Mouse (Mus musculus): ENCODE measurements around the gene Fap. TPM values are rescaled to one million over a fixed set of nuclear protein-coding genes. Genes with fewer than 3 reads are reported as not detected.

Gene Fap
- polyA plus RNA-seq, 1 experiment from 2014 or later: 0.96 TPM

- no peak for ATAC-seq (ENCODE audit: low FRiP score, low TSS enrichment)
- Histone ChIP-seq H3K9ac (replicated peaks; ENCODE audit: low read length) (no peak overlapping the region), H3K36me3 (ENCODE audit: control insufficient read depth, insufficient read depth, low read length) (no peaks in the 10 kb centered on the region), H3K4me3 (replicated peaks; ENCODE audit: low read depth, low read length) (no peak overlapping the region), H3K4me2 (ENCODE audit: low read length) (no peak overlapping the region), H3K27ac (replicated peaks; ENCODE audit: low read depth, low read length) (no peak overlapping the region), H3K4me1 (ENCODE audit: control insufficient read depth, insufficient read depth, low read length) (no peaks in the 10 kb centered on the region), H3K27me3 (ENCODE audit: control insufficient read depth, insufficient read depth, low read length) (no peaks in the 10 kb centered on the region), H3K9me3 (ENCODE audit: control insufficient read depth, low read length) (no peaks in the 10 kb centered on the region)
- whole genome bisulfite sequencing: 91% methylated on average over 12 of the region's 12 CpGs
- DNase-seq: no peak
Observed at GRCm38 (mm10) chr2:62460815-62461450, 112.9 kb downstream of the Fap start.

- 88% methylated on average over 7 of the region's 7 CpGs for WGBS
- H3K9me3 ChIP-seq (ENCODE audit: control insufficient read depth, low read length): no peaks in the 10 kb centered on the region
- no peak for ATAC-seq (ENCODE audit: low FRiP score, low TSS enrichment)
Observed at GRCm38 (mm10) chr2:62460231-62460710, 113.6 kb downstream of the Fap start.

GRCm38 (mm10) chr2:62459241-62460174, 114.4 kb downstream of the Fap start:
- no peak overlapping the region for H3K4me2 ChIP-seq (ENCODE audit: low read length)
- DNase-seq (no peak), ATAC-seq (ENCODE audit: low FRiP score, low TSS enrichment) (no peak)
- H3K27me3 ChIP-seq (ENCODE audit: control insufficient read depth, insufficient read depth, low read length): no peaks in the 10 kb centered on the region
- no peak overlapping the region for H3K27ac ChIP-seq (replicated peaks; ENCODE audit: low read depth, low read length)
- H3K4me3 ChIP-seq (replicated peaks; ENCODE audit: low read depth, low read length): no peak overlapping the region
- no peaks in the 10 kb centered on the region for H3K9me3 ChIP-seq (ENCODE audit: control insufficient read depth, low read length)
- H3K4me1 ChIP-seq (ENCODE audit: control insufficient read depth, insufficient read depth, low read length): no peaks in the 10 kb centered on the region
- no peaks in the 10 kb centered on the region for H3K36me3 ChIP-seq (ENCODE audit: control insufficient read depth, insufficient read depth, low read length)
- 73% methylated on average over 18 of the region's 18 CpGs for WGBS
- no peak overlapping the region for H3K9ac ChIP-seq (replicated peaks; ENCODE audit: low read length)

More at GRCm38 (mm10) chr2:62460231-62460710, 113.6 kb downstream of the Fap start:
- Histone ChIP-seq H3K4me2 (ENCODE audit: low read length) (no peak overlapping the region), H3K36me3 (ENCODE audit: control insufficient read depth, insufficient read depth, low read length) (no peaks in the 10 kb centered on the region), H3K4me3 (replicated peaks; ENCODE audit: low read depth, low read length) (no peak overlapping the region), H3K9ac (replicated peaks; ENCODE audit: low read length) (no peak overlapping the region), H3K27me3 (ENCODE audit: control insufficient read depth, insufficient read depth, low read length) (no peaks in the 10 kb centered on the region), H3K27ac (replicated peaks; ENCODE audit: low read depth, low read length) (no peak overlapping the region), H3K4me1 (ENCODE audit: control insufficient read depth, insufficient read depth, low read length) (no peaks in the 10 kb centered on the region)
- DNase-seq: no peak

- H3K4me1 ChIP-seq (ENCODE audit: control insufficient read depth, insufficient read depth, low read length): no peaks in the 10 kb centered on the region
- ATAC-seq (ENCODE audit: low FRiP score, low TSS enrichment): no peak
- H3K27ac ChIP-seq (replicated peaks; ENCODE audit: low read depth, low read length): no peak overlapping the region
- DNase-seq: peak; percentile 78
- H3K4me3 ChIP-seq (replicated peaks; ENCODE audit: low read depth, low read length): no peak overlapping the region
- H3K27me3 ChIP-seq (ENCODE audit: control insufficient read depth, insufficient read depth, low read length): no peaks in the 10 kb centered on the region
- H3K9me3 ChIP-seq (ENCODE audit: control insufficient read depth, low read length): no peaks in the 10 kb centered on the region
- H3K4me2 ChIP-seq (ENCODE audit: low read length): no peak overlapping the region
- 39% methylated on average over 9 of the region's 9 CpGs for WGBS
- H3K36me3 ChIP-seq (ENCODE audit: control insufficient read depth, insufficient read depth, low read length): no peaks in the 10 kb centered on the region
- no peak overlapping the region for H3K9ac ChIP-seq (replicated peaks; ENCODE audit: low read length)
Observed at GRCm38 (mm10) chr2:62458070-62458469, 115.8 kb downstream of the Fap start.

- H3K4me1 ChIP-seq (ENCODE audit: control insufficient read depth, insufficient read depth, low read length): no peaks in the 10 kb centered on the region
- no peak overlapping the region for H3K4me3 ChIP-seq (replicated peaks; ENCODE audit: low read depth, low read length)
- no peaks in the 10 kb centered on the region for H3K9me3 ChIP-seq (ENCODE audit: control insufficient read depth, low read length)
- H3K27me3 ChIP-seq (ENCODE audit: control insufficient read depth, insufficient read depth, low read length): no peaks in the 10 kb centered on the region
- H3K4me2 ChIP-seq (ENCODE audit: low read length): no peak overlapping the region
- H3K27ac ChIP-seq (replicated peaks; ENCODE audit: low read depth, low read length): no peak overlapping the region
- ATAC-seq (ENCODE audit: low FRiP score, low TSS enrichment): no peak
- H3K36me3 ChIP-seq (ENCODE audit: control insufficient read depth, insufficient read depth, low read length): no peaks in the 10 kb centered on the region
- DNase-seq: no peak
- WGBS: 89% methylated on average over 11 of the region's 11 CpGs
- H3K9ac ChIP-seq (replicated peaks; ENCODE audit: low read length): no peak overlapping the region
Observed at GRCm38 (mm10) chr2:62454991-62455390, 118.9 kb downstream of the Fap start.

- ATAC-seq (ENCODE audit: low FRiP score, low TSS enrichment): no peak
- no peaks in the 10 kb centered on the region for H3K27me3 ChIP-seq (ENCODE audit: control insufficient read depth, insufficient read depth, low read length)
- H3K9me3 ChIP-seq (ENCODE audit: control insufficient read depth, low read length): no peaks in the 10 kb centered on the region
- WGBS: 76% methylated on average over 6 of the region's 6 CpGs
- no peak overlapping the region for H3K27ac ChIP-seq (replicated peaks; ENCODE audit: low read depth, low read length)
- no peak overlapping the region for H3K4me2 ChIP-seq (ENCODE audit: low read length)
- no peaks in the 10 kb centered on the region for H3K4me1 ChIP-seq (ENCODE audit: control insufficient read depth, insufficient read depth, low read length)
- no peak overlapping the region for H3K4me3 ChIP-seq (replicated peaks; ENCODE audit: low read depth, low read length)
- no peak overlapping the region for H3K9ac ChIP-seq (replicated peaks; ENCODE audit: low read length)
- no peak for DNase-seq
- H3K36me3 ChIP-seq (ENCODE audit: control insufficient read depth, insufficient read depth, low read length): no peaks in the 10 kb centered on the region
Observed at GRCm38 (mm10) chr2:62454033-62454432, 119.8 kb downstream of the Fap start.

Other genes starting within 250 kb of the Fap start
- 0.72 and 1.5 TPM in 2 replicates for gene Dpp4, start 161.8 kb downstream of the Fap start, polyA plus RNA-seq (2014; fragmentation: Nextera tagmentation; extraction: Ambion mirVana)
- gene Gcg, start 90.4 kb downstream of the Fap start, polyA plus RNA-seq (2014; fragmentation: Nextera tagmentation; extraction: Ambion mirVana): 0.79 and 1.3 TPM in 2 replicates
- gene Ifih1, start 72.2 kb upstream of the Fap start, polyA plus RNA-seq (2014; fragmentation: Nextera tagmentation; extraction: Ambion mirVana): 0.61 and 2.1 TPM in 2 replicates
- 4.0 and 4.3 TPM in 2 replicates for gene Gca, start 90.2 kb upstream of the Fap start, polyA plus RNA-seq (2014; fragmentation: Nextera tagmentation; extraction: Ambion mirVana)